Mouse (Mus musculus) CH12.LX (cell line): Measurements from ENCODE around the gene Kcnk3.

ENCODE experiments used
- CTCF ChIP-seq, 2 experiments: IDR thresholded peaks in 1 of 2; conservative IDR thresholded peaks in 1 of 2; 2 replicates each; pipeline ENCODE4 v1.5.1; 2011 to 2012; ENCODE audit warnings: low read depth in 2 of 2, low read length in 2 of 2, improper control_type of control experiment in 1 of 2, inconsistent platforms in 1 of 2, mild to moderate bottlenecking in 1 of 2, moderate library complexity in 1 of 2
- EP300 ChIP-seq: IDR thresholded peaks from 2 replicates; pipeline ENCODE4 v1.6.1; 2011; ENCODE audit warnings: low read length, improper control_type of control experiment
- ETS1 ChIP-seq: conservative IDR thresholded peaks from 2 replicates; pipeline ENCODE4 v1.6.1; 2012; ENCODE audit warnings: low read depth, mild to moderate bottlenecking, inconsistent platforms, low read length, improper control_type of control experiment, moderate library complexity
- HCFC1 ChIP-seq: IDR thresholded peaks from 2 replicates; pipeline ENCODE4 v1.6.1; 2012; ENCODE audit warnings: low read depth, mild to moderate bottlenecking, inconsistent platforms, low read length, improper control_type of control experiment
- KAT2A ChIP-seq: IDR thresholded peaks from 2 replicates; pipeline ENCODE4 v1.6.1; 2012; ENCODE audit warnings: low read length, improper control_type of control experiment, inconsistent platforms; ENCODE audit not compliant: insufficient replicate concordance
- MAX ChIP-seq: IDR thresholded peaks from 2 replicates; pipeline ENCODE4 v1.6.1; 2011; ENCODE audit warnings: low read length, improper control_type of control experiment
- NRF1 ChIP-seq: IDR thresholded peaks from 2 replicates; pipeline ENCODE4 v1.6.1; 2014; ENCODE audit warnings: low read depth, mild to moderate bottlenecking, inconsistent platforms, low read length, improper control_type of control experiment, moderate library complexity
- POLR2A ChIP-seq: IDR thresholded peaks from 2 replicates; pipeline ENCODE4 v1.6.1; 2011; ENCODE audit warnings: low read depth, mild to moderate bottlenecking, improper control_type of control experiment, low read length
- SIN3A ChIP-seq: IDR thresholded peaks from 2 replicates; pipeline ENCODE4 v1.6.1; 2012; ENCODE audit warnings: low read length, improper control_type of control experiment, inconsistent platforms
- USF2 ChIP-seq: conservative IDR thresholded peaks from 2 replicates; pipeline ENCODE4 v1.6.1; 2011; ENCODE audit warnings: low read depth, low read length, improper control_type of control experiment
- ZKSCAN1 ChIP-seq: IDR thresholded peaks from 2 replicates; pipeline ENCODE4 v1.6.1; 2012; ENCODE audit warnings: low read depth, inconsistent platforms, low read length, improper control_type of control experiment, borderline replicate concordance
- ZNF384 ChIP-seq: IDR thresholded peaks from 2 replicates; pipeline ENCODE4 v1.6.1; 2012; ENCODE audit warnings: low read depth, low read length, improper control_type of control experiment, inconsistent platforms

- TF ChIP-seq CTCF (conservative IDR thresholded peaks at IDR 0.05 in 1 of 2, IDR thresholded peaks at IDR 0.05 in 1 of 2; ENCODE audit: low read depth in 2 of 2, low read length in 2 of 2) (no peak), POLR2A (no peak), HCFC1 (no peak), MAX (no peak), EP300 (no peak), NRF1 (no peak), ETS1 (no peak), KAT2A (no peak), ZNF384 (no peak), SIN3A (no peak), USF2 (no peak), ZKSCAN1 (no peak)
Measured at GRCm38 (mm10) chr5:30621844-30622176, 33.8 kb downstream of the Kcnk3 start.
